Mouse (Mus musculus) kidney, postnatal 0 days (tissue): ENCODE data around the gene Dclk1. TPM values are rescaled to one million over a fixed set of nuclear protein-coding genes. Genes with fewer than 3 reads are reported as not detected.

Source experiments
- ATAC-seq: fragments of 200-750 bp; cut with Nextera tagmentation; replicated peaks from 2 replicates; pipeline ENCODE4 v1.8.0; 2017; ENCODE audit warnings: low read depth, moderate number of reproducible peaks, moderate TSS enrichment, moderate library complexity; ENCODE audit not compliant: low FRiP score
- DNase-seq: peaks from one replicate; pipeline ENCODE4 v3.0.0-alpha.2; 2016; ENCODE audit warnings: low spot score
- H3K27ac ChIP-seq: fragments of 300-500 bp; sonication (generic); 2 replicates; pipeline ENCODE4 v1.5.1; 2014; ENCODE audit warnings: mild to moderate bottlenecking
- H3K27me3 ChIP-seq: fragments of 300-500 bp; sonication (generic); 2 replicates; pipeline ENCODE4 v1.6.1; 2014; ENCODE audit warnings: low read length, mixed read lengths; ENCODE audit not compliant: insufficient read depth
- H3K36me3 ChIP-seq: fragments of 300-500 bp; sonication (generic); 2 replicates; pipeline ENCODE4 v1.6.1; 2014; ENCODE audit warnings: low read length, mixed read lengths; ENCODE audit not compliant: insufficient read depth
- H3K4me1 ChIP-seq: fragments of 300-500 bp; sonication (generic); replicated peaks from 2 replicates; pipeline ENCODE4 v1.6.1; 2014; ENCODE audit warnings: antibody characterized with exemption, low read length, mixed read lengths; ENCODE audit not compliant: insufficient read depth
- H3K4me2 ChIP-seq: fragments of 300-500 bp; sonication (generic); 2 replicates; pipeline ENCODE4 v1.6.1; 2014; ENCODE audit warnings: mild to moderate bottlenecking, low read length, moderate library complexity, mixed read lengths
- H3K4me3 ChIP-seq: fragments of 300-500 bp; sonication (generic); replicated peaks from 2 replicates; pipeline ENCODE4 v1.5.1; 2014; ENCODE audit warnings: low read depth, low read length
- H3K9ac ChIP-seq: fragments of 300-500 bp; sonication (generic); 2 replicates; pipeline ENCODE4 v1.6.1; 2014; ENCODE audit warnings: low read depth, low read length
- H3K9me3 ChIP-seq: fragments of 300-500 bp; sonication (generic); replicated peaks from 2 replicates; pipeline ENCODE4 v1.6.1; 2016; ENCODE audit warnings: low read length, inconsistent platforms, mixed read lengths
- CTCF ChIP-seq: IDR thresholded peaks from 2 replicates; pipeline ENCODE4 v1.5.1; 2016; ENCODE audit warnings: antibody characterized with exemption, low read depth, mild to moderate bottlenecking, moderate library complexity
- WGBS: fragments of 180-500 bp; shearing (Covaris S2); extraction: QIAGEN DNeasy Blood & Tissue Kit; methylation state at CpG from one replicate; pipeline ENCODE4 v1.1.7; 2014; 5-methylcytosine and 5-hydroxymethylcytosine counted together
- polyA plus RNA-seq: library from polyadenylated mRNA; unstranded; fragments of >200 nt; fragmentation: Nextera tagmentation; extraction: Ambion mirVana; gene quantifications from 2 replicates; pipeline ENCODE4 v1.2.1, GENCODE M21; 2015

Gene Dclk1
- polyA plus RNA-seq, 1 experiment from 2014 or later, result 18.3 TPM

- DNase-seq, result peak; percentile 49
- Histone ChIP-seq H3K9me3 (no peaks in the 10 kb centered on the region), H3K4me2 (no peak overlapping the region), H3K4me1 (no peaks in the 10 kb centered on the region), H3K4me3 (no peak overlapping the region), H3K36me3 (no peaks in the 10 kb centered on the region), H3K9ac (no peak overlapping the region), H3K27ac (no peak overlapping the region), H3K27me3 (no peaks in the 10 kb centered on the region)
- TF ChIP-seq CTCF, result no peak
- 33% methylated on average over 10 of the region's 10 CpGs for WGBS
- ATAC-seq, result no peak
Observed at GRCm38 (mm10) chr3:55569539-55569938, 327.4 kb downstream of the Dclk1 start.

- DNase-seq, result no peak
- H3K9ac ChIP-seq, result no peak overlapping the region
- no peaks in the 10 kb centered on the region for H3K27me3 ChIP-seq
- no peak overlapping the region for H3K4me2 ChIP-seq
- no peaks in the 10 kb centered on the region for H3K4me1 ChIP-seq
- H3K4me3 ChIP-seq, result no peak overlapping the region
- TF ChIP-seq CTCF, result no peak
- H3K9me3 ChIP-seq, result no peaks in the 10 kb centered on the region
- H3K36me3 ChIP-seq, result no peaks in the 10 kb centered on the region
- no peak overlapping the region for H3K27ac ChIP-seq
- no peak for ATAC-seq
- WGBS, result 93% methylated on average over 3 of the region's 3 CpGs
Observed at GRCm38 (mm10) chr3:55571034-55571433, 328.9 kb downstream of the Dclk1 start.

GRCm38 (mm10) chr3:55571552-55572296 is 329.6 kb downstream of the Dclk1 start:
- no peak for DNase-seq

GRCm38 (mm10) chr3:55572297-55572681 is 330.1 kb downstream of the Dclk1 start:
- ATAC-seq (no peak), DNase-seq (no peak)
- no peak for TF ChIP-seq CTCF
- Histone ChIP-seq H3K4me3 (no peak overlapping the region), H3K9ac (no peak overlapping the region), H3K36me3 (no peaks in the 10 kb centered on the region), H3K27ac (no peak overlapping the region), H3K27me3 (no peaks in the 10 kb centered on the region), H3K9me3 (no peaks in the 10 kb centered on the region), H3K4me2 (no peak overlapping the region), H3K4me1 (no peaks in the 10 kb centered on the region)
- WGBS, result 84% methylated on average over 4 of the region's 4 CpGs

More at GRCm38 (mm10) chr3:55571552-55572296, 329.6 kb downstream of the Dclk1 start:
- Histone ChIP-seq H3K27me3 (no peaks in the 10 kb centered on the region), H3K27ac (no peak overlapping the region), H3K9ac (no peak overlapping the region), H3K4me2 (no peak overlapping the region), H3K4me1 (no peaks in the 10 kb centered on the region), H3K4me3 (no peak overlapping the region), H3K36me3 (no peaks in the 10 kb centered on the region), H3K9me3 (no peaks in the 10 kb centered on the region)
- TF ChIP-seq CTCF, result no peak
- ATAC-seq, result no peak
- 50% methylated on average over 11 of the region's 11 CpGs for WGBS

- Histone ChIP-seq H3K9me3 (no peaks in the 10 kb centered on the region), H3K4me3 (no peak overlapping the region), H3K27me3 (no peaks in the 10 kb centered on the region), H3K36me3 (no peaks in the 10 kb centered on the region), H3K4me2 (no peak overlapping the region), H3K4me1 (no peaks in the 10 kb centered on the region), H3K9ac (no peak overlapping the region), H3K27ac (no peak overlapping the region)
- WGBS, result 42% methylated on average over 4 of the region's 4 CpGs
- DNase-seq, result peak; percentile 55
- ATAC-seq, result no peak
- peak; percentile 67 for TF ChIP-seq CTCF
Observed at GRCm38 (mm10) chr3:55574003-55574402, 331.8 kb downstream of the Dclk1 start.

GRCm38 (mm10) chr3:55587434-55587971 is 345.3 kb downstream of the Dclk1 start:
- H3K4me2 ChIP-seq, result peak overlapping the region; percentile 37
- no peak overlapping the region for H3K9ac ChIP-seq
- 24% methylated on average over 12 of the region's 12 CpGs for WGBS
- peak; percentile 64 for DNase-seq
- H3K4me1 ChIP-seq, result no peaks in the 10 kb centered on the region; the same call in 1 of the 2 replicates
- H3K9me3 ChIP-seq, result no peaks in the 10 kb centered on the region
- H3K27me3 ChIP-seq, result no peaks in the 10 kb centered on the region
- peak overlapping the region; percentile 50; the same call in 1 of the 2 replicates for H3K27ac ChIP-seq
- ATAC-seq, result no peak; the same call in 1 of the 2 replicates
- TF ChIP-seq CTCF, result no peak
- H3K4me3 ChIP-seq, result no peak overlapping the region
- no peaks in the 10 kb centered on the region for H3K36me3 ChIP-seq
